Mouse (Mus musculus): ENCODE measurements around the gene Pelo. TPM values are rescaled to one million over a fixed set of nuclear protein-coding genes. Genes with fewer than 3 reads are reported as not detected.
A peak's percentile ranks its signal among the peaks of the same experiment; 100 is the strongest.

Gene Pelo
- polyA plus RNA-seq, 2 experiments = 4.9 to 19.2 TPM

- H3K27ac ChIP-seq = peak overlapping the region; percentile 98
Observed at GRCm38 (mm10) chr13:115091511-115091910, 1.5 kb upstream of the Pelo start.

DNA sequence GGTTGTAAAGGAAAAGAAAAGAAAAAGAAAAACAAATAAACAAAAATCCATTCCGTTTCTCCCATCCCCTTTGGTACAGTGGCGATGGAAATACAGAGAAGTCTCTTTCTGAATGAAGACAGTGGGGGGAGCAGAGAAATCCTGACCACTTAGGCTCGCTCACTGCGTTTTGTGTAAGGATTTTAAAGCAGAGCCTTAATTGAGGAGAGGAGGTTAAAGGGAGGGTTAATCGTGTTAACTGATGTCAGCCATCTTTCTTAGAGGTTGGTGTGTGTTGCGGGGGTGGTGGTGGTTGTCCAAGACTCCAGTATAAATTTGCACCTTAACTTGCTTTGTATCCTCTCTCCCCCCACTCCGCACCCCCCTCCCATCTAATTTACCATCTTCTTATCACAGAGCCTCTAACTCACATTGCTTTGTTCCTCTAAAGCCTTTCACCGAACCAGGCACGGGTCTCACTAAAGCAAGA, 1.0 kb upstream of the Pelo start:
- DNase-seq (ENCODE audit: low read depth in 3 of 3, low spot score in 3 of 3) = peak in 1 of 3 experiments; percentile 12
- Histone ChIP-seq H3K36me3 (replicated peaks; ENCODE audit: control insufficient read depth, insufficient read depth, low read depth) (peaks cover 15% of the 10 kb centered on the region), H3K9ac (replicated peaks) (peak overlapping the region; percentile 91), H3K4me1 (replicated peaks; ENCODE audit: control insufficient read depth in 2 of 2, insufficient read depth in 2 of 2, low read length in 1 of 2) (peaks cover 15 to 19% of the 10 kb centered on the region in 2 experiments), H3K4me2 (ENCODE audit: low read depth) (peak overlapping the region; percentile 100), H3K27me3 (ENCODE audit: control insufficient read depth, insufficient read depth, low read length) (no peaks in the 10 kb centered on the region), H3K27ac (peak overlapping the region; percentile 98), H3K4me3 (ENCODE audit: insufficient read depth in 1 of 2, low read depth in 2 of 2, low read length in 2 of 2) (peak overlapping the region; percentile 67 to 93), H3K9me3 (ENCODE audit: control insufficient read depth, low read length) (no peaks in the 10 kb centered on the region)
- peak; percentile 36 for ATAC-seq (ENCODE audit: insufficient read depth)
- 16% methylated on average over 9 of the region's 9 CpGs for WGBS (ENCODE audit: insufficient replicate concordance)
- TF ChIP-seq CTCF (IDR thresholded peaks at IDR 0.05; ENCODE audit: low read depth) = no peak
- no peak; the same call in 1 of the 2 replicates for TF ChIP-seq EP300 (IDR thresholded peaks at IDR 0.05; ENCODE audit: low read depth)

More at GRCm38 (mm10) chr13:115091511-115091910, 1.5 kb upstream of the Pelo start:
- Histone ChIP-seq H3K4me2 (ENCODE audit: low read depth) (peak overlapping the region; percentile 100), H3K36me3 (replicated peaks; ENCODE audit: control insufficient read depth, insufficient read depth, low read depth) (peaks cover 14% of the 10 kb centered on the region), H3K9ac (replicated peaks) (peak overlapping the region; percentile 91; the same call in 1 of the 2 replicates), H3K9me3 (ENCODE audit: control insufficient read depth, low read length) (no peaks in the 10 kb centered on the region), H3K4me3 (ENCODE audit: insufficient read depth in 1 of 2, low read depth in 2 of 2, low read length in 2 of 2) (peak overlapping the region in 1 of 2 experiments; percentile 93; a peak in 2 of 4 replicates), H3K4me1 (replicated peaks; ENCODE audit: control insufficient read depth in 2 of 2, insufficient read depth in 2 of 2, low read length in 1 of 2) (peaks cover 15 to 19% of the 10 kb centered on the region in 2 experiments), H3K27me3 (ENCODE audit: control insufficient read depth, insufficient read depth, low read length) (no peaks in the 10 kb centered on the region)
- no peak for TF ChIP-seq CTCF (IDR thresholded peaks at IDR 0.05; ENCODE audit: low read depth)
- TF ChIP-seq EP300 (IDR thresholded peaks at IDR 0.05; ENCODE audit: low read depth) = no peak
- ATAC-seq (ENCODE audit: insufficient read depth) = no peak
- no peak for DNase-seq (ENCODE audit: low read depth in 3 of 3, low spot score in 3 of 3)
- WGBS (ENCODE audit: insufficient replicate concordance) = 45% methylated on average over 3 of the region's 3 CpGs

- DNase-seq (ENCODE audit: low read depth in 3 of 3, low spot score in 3 of 3) (peak in 1 of 3 experiments; percentile 30), ATAC-seq (ENCODE audit: insufficient read depth) (peak; percentile 27)
- H3K9me3 ChIP-seq (ENCODE audit: control insufficient read depth, low read length) = no peaks in the 10 kb centered on the region
- H3K27me3 ChIP-seq (ENCODE audit: control insufficient read depth, insufficient read depth, low read length) = no peaks in the 10 kb centered on the region
- H3K27ac ChIP-seq = peak overlapping the region; percentile 98
- H3K9ac ChIP-seq (replicated peaks) = peak overlapping the region; percentile 95
- peak overlapping the region; percentile 67 to 93 for H3K4me3 ChIP-seq (ENCODE audit: insufficient read depth in 1 of 2, low read depth in 2 of 2, low read length in 2 of 2)
- peaks cover 18% of the 10 kb centered on the region for H3K36me3 ChIP-seq (replicated peaks; ENCODE audit: control insufficient read depth, insufficient read depth, low read depth)
- no peak for TF ChIP-seq EP300 (IDR thresholded peaks at IDR 0.05; ENCODE audit: low read depth)
- no peak for TF ChIP-seq CTCF (IDR thresholded peaks at IDR 0.05; ENCODE audit: low read depth)
- H3K4me1 ChIP-seq (replicated peaks; ENCODE audit: control insufficient read depth in 2 of 2, insufficient read depth in 2 of 2, low read length in 1 of 2) = peaks cover 15 to 19% of the 10 kb centered on the region in 2 experiments
- 2% methylated on average over 34 of the region's 35 CpGs for WGBS (ENCODE audit: insufficient replicate concordance)
- H3K4me2 ChIP-seq (ENCODE audit: low read depth) = peak overlapping the region; percentile 100
Observed at GRCm38 (mm10) chr13:115089395-115090025, 476 bp downstream of the Pelo start.

DNA sequence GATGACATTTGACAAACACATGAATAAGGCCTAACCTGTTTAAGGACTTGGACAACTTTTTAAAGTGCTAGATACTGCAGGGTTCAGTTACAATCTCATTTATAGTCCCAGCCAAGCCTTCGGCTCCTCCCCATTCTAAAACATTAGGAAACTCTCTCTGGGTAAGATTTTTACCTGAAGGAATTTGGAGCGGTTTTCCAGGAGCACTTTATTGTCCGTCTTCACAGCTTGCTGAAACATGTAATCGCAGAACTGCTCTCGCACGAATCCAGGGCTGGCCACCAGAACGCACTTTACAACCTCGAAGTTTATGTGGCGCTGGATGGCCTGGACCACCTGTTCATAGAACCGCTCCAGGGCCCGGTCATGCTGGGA, 979 bp downstream of the Pelo start:
- H3K27ac ChIP-seq = peak overlapping the region; percentile 98
- peak overlapping the region; percentile 95 for H3K9ac ChIP-seq (replicated peaks)
- peaks cover 15 to 19% of the 10 kb centered on the region in 2 experiments for H3K4me1 ChIP-seq (replicated peaks; ENCODE audit: control insufficient read depth in 2 of 2, insufficient read depth in 2 of 2, low read length in 1 of 2)
- H3K27me3 ChIP-seq (ENCODE audit: control insufficient read depth, insufficient read depth, low read length) = no peaks in the 10 kb centered on the region
- TF ChIP-seq EP300 (IDR thresholded peaks at IDR 0.05; ENCODE audit: low read depth) = no peak
- no peak for TF ChIP-seq CTCF (IDR thresholded peaks at IDR 0.05; ENCODE audit: low read depth)
- peak overlapping the region; percentile 67 to 93 for H3K4me3 ChIP-seq (ENCODE audit: insufficient read depth in 1 of 2, low read depth in 2 of 2, low read length in 2 of 2)
- ATAC-seq (ENCODE audit: insufficient read depth) (no peak), DNase-seq (ENCODE audit: low read depth in 3 of 3, low spot score in 3 of 3) (no peak)
- H3K36me3 ChIP-seq (replicated peaks; ENCODE audit: control insufficient read depth, insufficient read depth, low read depth) = peaks cover 18% of the 10 kb centered on the region
- H3K9me3 ChIP-seq (ENCODE audit: control insufficient read depth, low read length) = no peaks in the 10 kb centered on the region
- 45% methylated on average over 11 of the region's 11 CpGs for WGBS (ENCODE audit: insufficient replicate concordance)
- peak overlapping the region; percentile 100 for H3K4me2 ChIP-seq (ENCODE audit: low read depth)

GRCm38 (mm10) chr13:115085974-115086373, 4.0 kb downstream of the Pelo start:
- WGBS (ENCODE audit: insufficient replicate concordance) = 61% methylated on average over 6 of the region's 6 CpGs
- Histone ChIP-seq H3K27me3 (ENCODE audit: control insufficient read depth, insufficient read depth, low read length) (no peaks in the 10 kb centered on the region), H3K9me3 (ENCODE audit: control insufficient read depth, low read length) (no peaks in the 10 kb centered on the region), H3K4me2 (ENCODE audit: low read depth) (no peak overlapping the region), H3K27ac (no peak overlapping the region), H3K4me3 (ENCODE audit: insufficient read depth in 1 of 2, low read depth in 2 of 2, low read length in 2 of 2) (no peak overlapping the region), H3K4me1 (replicated peaks; ENCODE audit: control insufficient read depth in 2 of 2, insufficient read depth in 2 of 2, low read length in 1 of 2) (peaks cover 7 to 8% of the 10 kb centered on the region in 2 experiments; a peak in 3 of 4 replicates), H3K9ac (replicated peaks) (no peak overlapping the region), H3K36me3 (replicated peaks; ENCODE audit: control insufficient read depth, insufficient read depth, low read depth) (peaks cover 18% of the 10 kb centered on the region)
- TF ChIP-seq EP300 (IDR thresholded peaks at IDR 0.05; ENCODE audit: low read depth) (no peak), CTCF (IDR thresholded peaks at IDR 0.05; ENCODE audit: low read depth) (no peak)
- ATAC-seq (ENCODE audit: insufficient read depth) = no peak
- DNase-seq (ENCODE audit: low read depth in 3 of 3, low spot score in 3 of 3) = no peak
